Mouse (Mus musculus): ENCODE data around the gene Cpsf6. TPM values are rescaled to one million over a fixed set of nuclear protein-coding genes. Genes with fewer than 3 reads are reported as not detected.
A peak's percentile ranks its signal among the peaks of the same experiment; 100 is the strongest.

The Cpsf6 gene
- polyA plus RNA-seq, 1 experiment, result 14.8 TPM

DNA sequence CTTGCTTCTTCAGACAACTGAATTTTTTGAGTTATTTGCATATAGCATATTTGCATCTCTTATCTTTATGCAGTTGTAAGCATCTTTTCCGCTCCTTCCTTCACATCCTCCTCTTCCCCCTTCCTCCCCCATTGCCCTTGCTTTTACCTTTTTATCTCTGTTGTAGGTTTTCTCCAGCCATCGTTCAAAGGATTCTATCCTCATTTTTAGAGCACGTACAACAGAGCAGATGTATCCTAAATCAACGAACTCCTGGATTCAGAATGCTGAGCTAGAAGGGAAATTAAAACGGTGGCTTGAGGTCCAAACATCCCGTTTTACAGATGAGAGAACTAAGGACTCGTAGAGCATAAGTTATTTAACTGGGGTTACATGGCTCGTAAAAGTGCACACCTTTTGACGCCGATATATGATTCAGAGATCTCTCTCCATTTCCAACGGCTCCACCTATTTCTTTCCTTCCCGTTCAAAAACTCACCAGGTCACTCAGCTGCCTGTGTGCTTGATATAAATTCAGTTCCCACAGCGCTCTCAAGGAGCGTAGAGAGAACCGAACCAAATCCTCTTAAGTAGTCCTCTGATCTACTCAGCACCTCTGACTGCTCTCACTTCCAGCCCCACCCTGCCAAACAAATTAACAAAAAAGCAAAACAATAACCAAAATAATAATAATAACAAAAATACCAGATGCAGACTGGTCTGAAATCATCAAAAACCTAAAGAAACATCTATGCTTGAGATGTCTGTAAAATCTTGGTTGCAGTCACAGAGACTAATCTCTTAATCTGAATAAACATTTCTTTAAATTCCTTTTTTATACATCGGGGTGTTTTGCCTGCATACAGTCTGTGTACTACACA lies 2.2 kb downstream of the Cpsf6 start:
- Histone ChIP-seq H3K9me3 (ENCODE audit: control insufficient read depth, low read length) (no peaks in the 10 kb centered on the region), H3K4me1 (ENCODE audit: control insufficient read depth) (peaks cover 30% of the 10 kb centered on the region), H3K36me3 (ENCODE audit: control insufficient read depth) (no peaks in the 10 kb centered on the region; the same call in 1 of the 2 replicates), H3K4me3 (replicated peaks) (peak overlapping the region; percentile 89), H3K27me3 (ENCODE audit: control insufficient read depth) (no peaks in the 10 kb centered on the region)
- no peak for TF ChIP-seq GATA1 (IDR thresholded peaks at IDR 0.05; ENCODE audit: low read length)
- no peak for TF ChIP-seq TAL1 (IDR thresholded peaks at IDR 0.05; ENCODE audit: low read length)

DNA sequence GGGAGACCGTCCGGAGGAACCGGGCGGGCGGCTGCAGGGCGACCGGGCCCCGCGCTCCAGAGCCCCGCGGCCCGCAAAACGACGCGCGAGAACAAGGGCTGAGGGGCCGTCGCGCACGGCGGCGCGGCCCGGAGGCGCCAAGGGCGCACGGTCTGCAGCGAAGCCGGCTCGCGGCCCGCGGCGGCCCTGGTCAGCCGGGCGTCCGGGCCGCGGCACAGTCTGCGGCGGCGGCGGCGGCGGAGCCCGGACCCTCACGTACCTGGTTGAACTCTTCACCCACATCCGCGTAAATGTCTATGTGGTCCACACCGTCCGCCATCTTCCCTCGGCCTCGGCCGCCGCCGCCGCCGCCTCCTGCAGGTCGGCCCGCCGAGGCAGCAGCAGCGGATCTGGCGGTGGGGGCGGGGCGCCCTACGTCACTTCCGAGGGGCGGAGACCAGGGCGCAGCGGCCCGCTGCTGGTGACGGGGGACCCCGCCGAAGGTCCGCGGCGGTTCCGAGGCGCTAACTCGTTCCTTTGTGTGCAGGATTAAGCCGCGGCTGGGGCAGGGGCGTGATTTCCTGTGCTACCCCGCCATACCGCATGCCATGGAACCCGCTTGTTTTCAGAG lies 3.1 kb downstream of the Cpsf6 start:
- H3K9me3 ChIP-seq (ENCODE audit: control insufficient read depth, low read length), result no peaks in the 10 kb centered on the region
- no peaks in the 10 kb centered on the region; the same call in 1 of the 2 replicates for H3K36me3 ChIP-seq (ENCODE audit: control insufficient read depth)
- TF ChIP-seq GATA1 (IDR thresholded peaks at IDR 0.05; ENCODE audit: low read length), result no peak
- no peak for TF ChIP-seq TAL1 (IDR thresholded peaks at IDR 0.05; ENCODE audit: low read length)
- peaks cover 30% of the 10 kb centered on the region for H3K4me1 ChIP-seq (ENCODE audit: control insufficient read depth)
- H3K4me3 ChIP-seq (replicated peaks), result peak overlapping the region; percentile 89
- H3K27me3 ChIP-seq (ENCODE audit: control insufficient read depth), result no peaks in the 10 kb centered on the region

DNA sequence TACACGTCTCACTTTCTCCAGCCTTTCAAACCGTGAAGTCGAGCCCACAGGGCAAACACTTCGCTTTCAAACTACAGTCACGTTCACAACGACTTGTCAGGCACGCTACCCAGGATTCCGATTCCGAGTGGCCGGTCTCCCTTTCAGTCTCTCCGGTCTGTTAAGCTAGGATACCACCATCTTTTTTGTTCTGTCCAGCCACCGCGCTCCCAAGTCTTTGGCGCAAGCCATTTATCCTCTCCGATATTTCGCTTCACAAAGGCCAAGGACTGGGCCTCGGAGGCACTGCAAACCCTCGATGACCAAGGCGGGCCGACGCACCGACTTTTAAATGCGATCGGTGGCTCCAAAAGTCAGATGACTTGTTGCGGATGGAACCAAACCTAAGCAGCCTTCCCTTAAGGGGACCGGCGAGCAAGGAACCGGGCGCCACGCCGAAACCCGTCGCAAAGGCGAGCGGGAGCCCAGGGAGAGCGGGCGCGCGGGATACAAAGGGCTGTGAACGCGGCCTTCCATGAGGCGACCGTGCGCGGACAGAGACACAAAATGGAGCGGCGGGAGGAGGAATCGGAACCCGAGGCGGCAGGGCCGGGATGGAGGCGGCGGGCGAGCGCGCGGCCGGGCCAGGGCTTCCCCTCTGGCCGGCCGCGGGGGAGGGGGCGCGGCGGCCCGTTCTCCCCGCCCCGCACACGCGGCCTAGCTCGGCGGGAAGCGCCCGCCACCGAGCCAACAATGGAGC lies 3.8 kb downstream of the Cpsf6 start:
- Histone ChIP-seq H3K9me3 (ENCODE audit: control insufficient read depth, low read length) (no peaks in the 10 kb centered on the region), H3K4me1 (ENCODE audit: control insufficient read depth) (peaks cover 30% of the 10 kb centered on the region), H3K4me3 (replicated peaks) (peak overlapping the region; percentile 89), H3K27me3 (ENCODE audit: control insufficient read depth) (no peaks in the 10 kb centered on the region), H3K36me3 (ENCODE audit: control insufficient read depth) (no peaks in the 10 kb centered on the region; the same call in 1 of the 2 replicates)
- TF ChIP-seq GATA1 (IDR thresholded peaks at IDR 0.05; ENCODE audit: low read length) (no peak), TAL1 (IDR thresholded peaks at IDR 0.05; ENCODE audit: low read length) (no peak)

DNA sequence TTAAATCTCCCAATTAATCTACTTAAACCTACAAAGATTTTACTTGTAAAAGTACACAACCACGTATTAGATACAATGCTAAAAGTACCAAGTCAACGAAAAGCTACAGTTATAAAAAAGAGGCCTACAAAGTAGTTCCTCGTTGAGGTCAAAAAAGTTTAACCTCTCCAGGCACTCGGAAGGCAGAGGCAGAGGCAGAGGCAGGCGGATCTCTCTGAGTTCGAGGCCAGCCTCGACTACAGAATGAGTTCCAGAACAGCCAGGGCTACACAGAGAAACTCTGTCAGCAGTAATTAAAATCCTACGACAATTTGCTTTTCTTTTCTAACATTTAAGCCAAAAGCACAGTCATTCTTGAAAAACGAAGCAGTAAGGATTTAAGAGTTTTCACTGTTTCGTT lies 4.7 kb downstream of the Cpsf6 start:
- TF ChIP-seq TAL1 (IDR thresholded peaks at IDR 0.05; ENCODE audit: low read length), result no peak
- TF ChIP-seq GATA1 (IDR thresholded peaks at IDR 0.05; ENCODE audit: low read length), result no peak

DNA sequence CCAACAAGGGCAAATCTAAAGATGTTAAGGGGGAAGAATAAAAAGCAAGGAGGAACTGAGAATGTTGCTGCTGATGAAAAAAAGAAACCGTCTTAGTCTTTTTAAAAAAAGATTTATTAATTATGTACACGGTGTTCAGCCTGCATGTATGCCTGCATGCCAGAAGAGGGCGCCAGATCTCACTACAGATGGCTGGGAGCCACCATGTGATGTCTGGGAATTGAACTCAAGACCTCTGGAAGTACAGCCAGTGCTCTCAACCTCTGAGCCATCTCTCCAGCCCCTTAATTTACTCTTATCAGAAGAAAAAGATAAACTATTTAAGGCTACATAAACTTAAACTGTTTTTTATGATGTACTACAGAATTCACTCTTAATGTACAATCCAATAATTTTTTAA lies 16.7 kb downstream of the Cpsf6 start:
- TF ChIP-seq GATA1 (IDR thresholded peaks at IDR 0.05; ENCODE audit: low read length) (no peak), TAL1 (IDR thresholded peaks at IDR 0.05; ENCODE audit: low read length) (no peak)
- Histone ChIP-seq H3K9me3 (ENCODE audit: control insufficient read depth, low read length) (no peaks in the 10 kb centered on the region), H3K4me1 (ENCODE audit: control insufficient read depth) (no peaks in the 10 kb centered on the region), H3K36me3 (ENCODE audit: control insufficient read depth) (peaks cover 91% of the 10 kb centered on the region), H3K27me3 (ENCODE audit: control insufficient read depth) (no peaks in the 10 kb centered on the region), H3K4me3 (replicated peaks) (no peak overlapping the region)

More for the DNA sequence above, 4.7 kb downstream of the Cpsf6 start:
- Histone ChIP-seq H3K36me3 (ENCODE audit: control insufficient read depth) (no peaks in the 10 kb centered on the region; the same call in 1 of the 2 replicates), H3K9me3 (ENCODE audit: control insufficient read depth, low read length) (no peaks in the 10 kb centered on the region), H3K4me1 (ENCODE audit: control insufficient read depth) (peaks cover 30% of the 10 kb centered on the region), H3K27me3 (ENCODE audit: control insufficient read depth) (no peaks in the 10 kb centered on the region), H3K4me3 (replicated peaks) (peak overlapping the region; percentile 89)

DNA sequence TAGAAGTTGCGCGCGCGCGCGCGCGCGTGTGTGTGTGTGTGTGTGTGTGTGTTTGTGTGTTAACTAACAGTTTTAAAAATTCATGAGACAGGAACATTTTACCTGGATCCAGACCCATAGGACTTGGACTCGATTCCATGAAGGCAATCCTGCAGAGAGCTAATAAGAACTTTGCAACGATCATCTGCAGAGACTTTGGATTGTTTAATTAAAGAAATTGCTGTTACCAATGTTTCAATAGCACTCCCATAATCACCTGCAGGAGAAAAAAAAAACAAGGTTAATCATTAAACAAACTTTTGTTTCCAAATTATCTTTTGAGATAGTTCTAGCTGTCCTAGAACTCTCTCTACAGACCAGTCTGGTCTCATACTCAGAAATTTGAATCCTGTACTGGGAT lies 20.9 kb downstream of the Cpsf6 start:
- no peaks in the 10 kb centered on the region for H3K9me3 ChIP-seq (ENCODE audit: control insufficient read depth, low read length)
- H3K36me3 ChIP-seq (ENCODE audit: control insufficient read depth), result peaks cover 89% of the 10 kb centered on the region
- no peaks in the 10 kb centered on the region for H3K27me3 ChIP-seq (ENCODE audit: control insufficient read depth)
- TF ChIP-seq GATA1 (IDR thresholded peaks at IDR 0.05; ENCODE audit: low read length) (no peak), TAL1 (IDR thresholded peaks at IDR 0.05; ENCODE audit: low read length) (no peak)
- H3K4me3 ChIP-seq (replicated peaks), result no peak overlapping the region
- no peaks in the 10 kb centered on the region for H3K4me1 ChIP-seq (ENCODE audit: control insufficient read depth)

DNA sequence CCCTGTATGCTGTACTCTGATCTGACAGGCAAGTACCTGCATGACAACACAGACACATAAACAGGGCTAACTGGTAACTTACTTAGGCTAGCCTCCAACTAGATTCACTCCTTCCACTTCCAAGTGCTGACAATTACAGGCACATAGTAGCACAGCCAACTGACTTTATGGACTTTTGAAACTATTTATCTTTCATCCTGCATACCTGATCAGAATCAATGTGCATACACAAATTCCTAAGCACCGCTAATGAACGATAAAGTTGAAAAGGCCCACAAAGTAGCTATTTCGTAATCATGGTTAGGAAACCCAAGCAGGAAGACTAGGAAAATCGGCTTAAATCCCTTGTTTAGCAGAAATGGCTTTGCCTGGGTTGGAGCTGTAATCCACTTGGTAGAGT lies 36.8 kb downstream of the Cpsf6 start:
- TF ChIP-seq GATA1 (IDR thresholded peaks at IDR 0.05; ENCODE audit: low read length) (no peak), TAL1 (IDR thresholded peaks at IDR 0.05; ENCODE audit: low read length) (no peak)
- Histone ChIP-seq H3K36me3 (ENCODE audit: control insufficient read depth) (peaks cover 10% of the 10 kb centered on the region), H3K9me3 (ENCODE audit: control insufficient read depth, low read length) (no peaks in the 10 kb centered on the region), H3K4me1 (ENCODE audit: control insufficient read depth) (no peaks in the 10 kb centered on the region), H3K27me3 (ENCODE audit: control insufficient read depth) (no peaks in the 10 kb centered on the region), H3K4me3 (replicated peaks) (no peak overlapping the region)

DNA sequence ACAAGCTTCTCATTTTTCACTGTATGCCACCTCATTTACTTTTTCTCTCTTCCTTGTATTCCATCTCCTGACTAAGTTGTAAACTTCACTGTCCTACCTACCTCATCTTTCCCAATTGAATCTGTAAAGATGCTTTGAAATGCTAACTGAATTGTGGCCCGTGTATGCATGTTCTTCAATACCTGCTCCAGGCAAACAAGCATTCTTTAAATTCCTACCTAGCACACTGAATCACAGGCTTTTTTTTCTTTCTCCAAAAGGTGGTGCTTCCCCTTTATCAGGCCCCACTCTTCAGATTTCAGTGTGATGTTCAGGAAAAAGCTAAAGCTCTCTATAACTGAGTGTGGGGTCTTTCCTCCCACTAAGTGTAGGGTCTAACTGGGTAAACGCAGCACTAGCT lies 37.4 kb downstream of the Cpsf6 start:
- no peak overlapping the region for H3K4me3 ChIP-seq (replicated peaks)
- H3K27me3 ChIP-seq (ENCODE audit: control insufficient read depth), result no peaks in the 10 kb centered on the region
- peaks cover 10% of the 10 kb centered on the region for H3K36me3 ChIP-seq (ENCODE audit: control insufficient read depth)
- TF ChIP-seq GATA1 (IDR thresholded peaks at IDR 0.05; ENCODE audit: low read length) (no peak), TAL1 (IDR thresholded peaks at IDR 0.05; ENCODE audit: low read length) (no peak)
- H3K4me1 ChIP-seq (ENCODE audit: control insufficient read depth), result no peaks in the 10 kb centered on the region
- H3K9me3 ChIP-seq (ENCODE audit: control insufficient read depth, low read length), result no peaks in the 10 kb centered on the region

DNA sequence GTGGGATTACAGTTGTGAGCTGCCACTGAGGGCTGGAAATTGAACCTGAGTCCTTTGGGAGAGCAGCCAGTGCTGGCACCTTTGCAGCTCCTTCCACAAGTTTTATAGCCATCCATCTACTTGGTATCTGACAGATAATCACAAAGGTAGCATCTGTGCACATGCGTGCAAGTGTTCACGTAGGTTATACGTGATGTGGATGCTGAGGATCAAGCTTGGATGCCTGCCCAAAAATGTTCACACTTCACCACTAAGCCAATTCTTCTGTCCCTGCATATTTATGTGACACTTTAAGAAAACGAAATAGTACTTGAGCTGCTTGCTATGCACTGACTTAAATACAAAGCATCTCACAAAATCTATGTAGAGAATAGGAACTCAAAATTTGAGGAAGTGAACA lies 38.8 kb downstream of the Cpsf6 start:
- Histone ChIP-seq H3K27me3 (ENCODE audit: control insufficient read depth) (no peaks in the 10 kb centered on the region), H3K9me3 (ENCODE audit: control insufficient read depth, low read length) (no peaks in the 10 kb centered on the region), H3K4me3 (replicated peaks) (no peak overlapping the region), H3K4me1 (ENCODE audit: control insufficient read depth) (no peaks in the 10 kb centered on the region), H3K36me3 (ENCODE audit: control insufficient read depth) (no peaks in the 10 kb centered on the region; the same call in none of the 2 replicates)
- TF ChIP-seq TAL1 (IDR thresholded peaks at IDR 0.05; ENCODE audit: low read length) (no peak), GATA1 (IDR thresholded peaks at IDR 0.05; ENCODE audit: low read length) (no peak)
